Mouse (Mus musculus): Measurements from ENCODE around the gene Pjvk. TPM values are rescaled to one million over a fixed set of nuclear protein-coding genes. Genes with fewer than 3 reads are reported as not detected.
"Not testable (repeated sequence)": the region's sequence is repeated elsewhere in the genome, so short reads cannot be mapped to it uniquely, and the experiment has no call there.

The Pjvk gene
- total RNA-seq (2017) = not detected in 2 replicates

GRCm38 (mm10) chr2:76647883-76648570 is at the start of gene Pjvk, which contains the start of gene Prkra:
Gene Pjvk (plus strand): TSS chr2:76648476.
Gene Prkra (minus strand): TSS chr2:76648015.
- ATAC-seq (ENCODE audit: extremely low read depth, insufficient number of reproducible peaks, low FRiP score, poor library complexity, severe bottlenecking) = peak; percentile 91

GRCm38 (mm10) chr2:76599214-76599613 is 49.1 kb upstream of the Pjvk start:
- ATAC-seq (ENCODE audit: extremely low read depth, insufficient number of reproducible peaks, low FRiP score, poor library complexity, severe bottlenecking) = no peak

DNA sequence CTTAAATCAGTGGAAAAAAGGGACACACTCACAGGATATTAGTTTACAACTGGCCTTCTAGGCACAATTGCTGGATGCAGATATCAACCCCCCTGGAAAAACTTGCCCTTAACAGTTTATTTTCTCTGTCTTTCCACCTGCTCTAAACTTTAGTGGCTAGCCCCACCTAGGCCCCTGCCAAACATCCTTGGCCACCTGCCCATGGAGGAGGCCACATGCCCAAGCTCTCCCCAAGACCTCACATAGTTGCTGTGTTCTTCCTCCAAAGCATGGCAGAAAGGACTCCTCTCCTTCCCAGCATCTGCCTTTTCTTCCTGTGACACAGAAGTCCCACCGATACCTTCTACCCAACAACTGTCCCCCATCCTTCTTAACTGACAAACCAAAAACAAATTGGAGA is 46.0 kb upstream of the Pjvk start:
- ATAC-seq (ENCODE audit: extremely low read depth, insufficient number of reproducible peaks, low FRiP score, poor library complexity, severe bottlenecking) = no peak

DNA sequence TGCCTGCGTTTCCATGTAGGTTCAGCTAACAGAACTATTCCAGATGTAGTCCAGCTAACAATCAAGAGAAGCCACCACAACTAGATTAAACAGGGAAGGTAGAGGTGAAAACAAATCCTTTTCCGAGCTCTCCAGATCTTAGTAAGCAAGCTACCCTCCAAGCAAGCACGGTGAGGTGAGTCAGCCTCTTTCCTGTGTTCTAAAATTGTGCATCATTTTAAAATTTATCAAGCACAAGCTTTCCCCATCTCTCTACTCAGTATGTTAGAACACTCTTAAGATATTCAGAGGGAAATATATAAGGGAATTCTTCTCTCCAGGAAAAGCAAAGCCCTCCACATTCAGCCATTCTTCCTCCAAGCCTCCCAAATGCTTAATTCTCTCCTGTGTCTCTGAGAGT is 41.6 kb upstream of the Pjvk start:
- no peak for ATAC-seq (ENCODE audit: extremely low read depth, insufficient number of reproducible peaks, low FRiP score, poor library complexity, severe bottlenecking)

DNA sequence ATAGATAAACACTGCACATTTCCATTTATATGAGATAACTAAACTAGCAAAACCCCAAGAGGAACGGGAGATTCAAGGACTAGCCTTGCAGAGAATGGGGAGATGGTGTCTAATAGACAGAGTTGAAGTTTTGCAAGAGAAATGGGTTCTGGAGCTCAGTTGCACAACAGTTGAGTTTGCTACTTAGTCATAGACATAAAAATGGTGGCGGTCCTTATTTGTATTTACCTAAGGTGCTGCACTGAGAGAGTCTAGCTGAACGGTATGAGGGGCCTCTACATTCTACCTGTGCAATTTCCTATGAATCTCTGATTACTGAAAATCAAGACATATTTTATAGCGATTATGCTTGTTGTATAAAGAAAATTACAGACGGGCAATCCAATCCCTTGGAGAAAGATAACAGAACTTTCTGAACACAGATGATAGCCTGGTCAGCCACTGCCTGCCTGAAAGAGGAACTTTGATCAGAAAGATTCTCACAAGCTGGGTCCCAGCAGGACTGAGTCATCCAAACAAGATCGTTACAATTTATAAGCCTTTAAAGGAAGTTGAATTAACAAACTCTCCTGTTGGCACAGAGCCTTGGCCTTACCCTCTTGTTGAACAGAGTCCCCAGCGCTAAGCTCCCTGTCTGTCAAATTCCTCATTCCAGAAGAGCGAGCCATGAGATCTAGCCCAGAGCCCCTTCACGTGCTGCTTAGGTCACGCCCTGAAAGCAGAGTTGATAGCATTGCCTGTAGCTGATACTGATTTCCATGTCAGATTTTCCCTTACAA is 37.8 kb upstream of the Pjvk start:
- ATAC-seq (ENCODE audit: extremely low read depth, insufficient number of reproducible peaks, low FRiP score, poor library complexity, severe bottlenecking) = no peak

GRCm38 (mm10) chr2:76611996-76612395 is 36.3 kb upstream of the Pjvk start:
- no peak for ATAC-seq (ENCODE audit: extremely low read depth, insufficient number of reproducible peaks, low FRiP score, poor library complexity, severe bottlenecking)

DNA sequence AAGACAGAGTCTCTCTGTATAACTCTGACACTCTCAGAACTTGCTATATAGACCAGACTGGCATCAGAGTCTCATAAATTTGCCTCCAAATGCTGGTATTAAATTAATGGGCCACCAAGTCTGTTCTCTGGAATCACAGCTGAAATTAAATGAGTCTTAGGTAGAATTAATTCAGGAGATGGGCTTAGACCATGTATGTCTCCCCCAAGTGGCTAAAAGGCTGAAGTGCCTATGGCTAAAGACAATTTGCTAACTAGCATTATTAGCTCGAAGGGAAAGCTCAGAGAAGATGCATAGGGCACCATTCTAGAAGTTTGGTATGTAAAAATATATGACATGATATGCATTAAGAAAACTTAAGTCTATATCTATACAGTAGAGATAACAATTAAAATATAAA is 30.2 kb upstream of the Pjvk start:
- no peak for ATAC-seq (ENCODE audit: extremely low read depth, insufficient number of reproducible peaks, low FRiP score, poor library complexity, severe bottlenecking)

- ATAC-seq (ENCODE audit: extremely low read depth, insufficient number of reproducible peaks, low FRiP score, poor library complexity, severe bottlenecking) = no peak
These were observed 28.1 kb upstream of the Pjvk start for GRCm38 (mm10) chr2:76620188-76620587.

DNA sequence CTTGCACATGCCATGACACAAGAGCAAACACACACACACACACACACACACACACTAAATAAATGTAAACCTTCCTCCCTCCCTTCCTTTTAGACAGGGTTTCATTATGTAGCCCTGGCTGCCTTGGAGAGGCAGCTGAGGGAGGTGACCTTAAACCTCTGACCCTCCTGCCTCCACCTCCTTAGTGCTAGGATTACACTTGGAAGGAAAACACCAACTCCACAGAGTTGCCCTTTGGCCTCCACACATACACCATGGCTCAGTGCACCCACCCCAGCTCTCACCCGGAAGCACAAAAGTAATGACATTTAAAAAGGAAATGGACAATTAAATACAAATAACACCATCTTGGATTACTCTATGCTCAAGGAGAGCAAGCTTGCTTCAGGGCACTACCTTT is 26.6 kb upstream of the Pjvk start:
- ATAC-seq (ENCODE audit: extremely low read depth, insufficient number of reproducible peaks, low FRiP score, poor library complexity, severe bottlenecking) = no peak

DNA sequence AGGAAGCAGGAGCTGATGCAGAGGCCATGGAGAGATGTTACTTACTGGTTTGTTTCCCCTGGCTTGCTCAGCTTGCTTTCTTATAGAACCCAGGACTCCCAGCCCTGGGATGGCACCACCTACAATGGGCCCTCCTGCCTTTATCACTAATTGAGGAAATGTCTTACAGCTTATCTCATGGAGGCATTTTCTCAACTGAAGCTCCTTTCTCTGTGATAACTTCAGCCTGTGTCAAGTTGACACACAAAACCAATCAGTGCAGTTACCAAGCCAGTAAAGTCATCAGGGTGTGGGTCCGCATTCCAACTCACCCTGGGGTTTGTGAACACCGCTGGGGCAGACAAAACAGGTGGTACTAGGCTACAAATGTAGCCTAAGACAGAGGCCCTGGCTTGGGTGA is 26.0 kb upstream of the Pjvk start:
- not testable (repeated sequence) for ATAC-seq (ENCODE audit: extremely low read depth, insufficient number of reproducible peaks, low FRiP score, poor library complexity, severe bottlenecking)

DNA sequence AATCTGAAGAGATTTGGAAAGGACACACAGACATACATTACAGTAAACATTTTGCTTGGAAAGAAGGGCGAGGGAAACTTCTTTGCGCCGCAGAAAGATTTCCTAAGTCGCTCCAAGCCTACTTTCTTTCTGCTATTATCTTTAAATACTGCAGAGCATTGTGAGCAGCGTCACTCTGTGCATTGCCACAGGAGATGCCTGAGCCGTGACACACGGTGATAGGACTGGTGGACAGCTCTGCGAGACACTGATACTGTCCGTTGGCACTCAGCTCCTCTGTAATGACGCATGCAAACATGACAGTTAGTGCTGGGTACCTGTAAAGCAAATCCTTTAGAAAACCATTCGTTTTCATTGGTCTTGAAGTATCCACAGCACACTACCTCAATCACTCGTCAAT is 18.0 kb upstream of the Pjvk start:
- ATAC-seq (ENCODE audit: extremely low read depth, insufficient number of reproducible peaks, low FRiP score, poor library complexity, severe bottlenecking) = no peak

GRCm38 (mm10) chr2:76631600-76631999 is 16.7 kb upstream of the Pjvk start:
- no peak for ATAC-seq (ENCODE audit: extremely low read depth, insufficient number of reproducible peaks, low FRiP score, poor library complexity, severe bottlenecking)

GRCm38 (mm10) chr2:76639637-76640036 is 8.6 kb upstream of the Pjvk start:
- no peak for ATAC-seq (ENCODE audit: extremely low read depth, insufficient number of reproducible peaks, low FRiP score, poor library complexity, severe bottlenecking)

- ATAC-seq (ENCODE audit: extremely low read depth, insufficient number of reproducible peaks, low FRiP score, poor library complexity, severe bottlenecking) = no peak
These were observed 4.5 kb upstream of the Pjvk start for GRCm38 (mm10) chr2:76643801-76644200.

- ATAC-seq (ENCODE audit: extremely low read depth, insufficient number of reproducible peaks, low FRiP score, poor library complexity, severe bottlenecking) = peak; percentile 13; the same call in 1 of the 2 replicates
These were observed 821 bp upstream of the Pjvk start for GRCm38 (mm10) chr2:76647441-76647869.

GRCm38 (mm10) chr2:76648666-76649141 is 428 bp downstream of the Pjvk start:
- no peak for ATAC-seq (ENCODE audit: extremely low read depth, insufficient number of reproducible peaks, low FRiP score, poor library complexity, severe bottlenecking)

- ATAC-seq (ENCODE audit: extremely low read depth, insufficient number of reproducible peaks, low FRiP score, poor library complexity, severe bottlenecking) = no peak
These were observed 4.8 kb downstream of the Pjvk start for GRCm38 (mm10) chr2:76653070-76653469.

- ATAC-seq (ENCODE audit: extremely low read depth, insufficient number of reproducible peaks, low FRiP score, poor library complexity, severe bottlenecking) = no peak
These were observed 6.4 kb downstream of the Pjvk start for GRCm38 (mm10) chr2:76654646-76655045.

DNA sequence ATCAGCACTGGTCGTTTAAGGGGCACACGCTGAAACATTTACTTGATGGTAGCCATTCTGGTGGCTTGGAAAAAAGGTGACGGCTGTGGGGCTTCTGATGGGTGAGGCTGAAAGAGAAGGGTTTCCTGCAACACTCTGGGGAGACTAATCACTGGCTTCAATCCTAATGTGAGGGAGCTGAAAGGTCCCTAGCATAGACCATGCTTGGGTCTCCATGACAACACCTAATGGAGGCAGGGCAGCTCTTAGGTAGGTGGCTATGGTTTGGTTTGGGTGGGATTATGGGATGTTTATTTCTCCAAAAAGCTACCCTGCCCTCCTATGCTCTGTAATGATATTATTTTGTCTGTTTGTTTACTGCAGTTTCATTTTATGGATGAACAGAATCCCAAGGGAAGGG is 7.2 kb downstream of the Pjvk start:
- ATAC-seq (ENCODE audit: extremely low read depth, insufficient number of reproducible peaks, low FRiP score, poor library complexity, severe bottlenecking) = no peak

DNA sequence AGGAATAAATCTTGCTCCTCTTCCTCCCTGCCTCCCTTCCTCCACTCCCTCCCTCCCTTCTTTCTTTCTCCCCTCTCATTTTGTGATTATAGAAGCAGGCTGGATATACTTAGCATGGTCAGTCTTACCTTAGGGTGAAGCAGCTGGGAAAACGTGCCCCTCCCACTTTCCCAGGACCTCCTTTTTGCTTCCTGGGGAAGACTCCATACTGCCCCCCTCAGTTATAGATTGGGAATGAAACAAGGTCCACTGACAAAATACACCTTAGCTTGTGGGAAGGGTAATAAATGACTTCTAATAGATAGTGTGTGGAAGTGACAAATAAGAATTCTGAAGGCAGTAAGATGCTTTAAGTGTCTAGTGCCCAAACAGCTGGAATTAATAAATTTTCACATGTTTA is 7.7 kb downstream of the Pjvk start:
- no peak for ATAC-seq (ENCODE audit: extremely low read depth, insufficient number of reproducible peaks, low FRiP score, poor library complexity, severe bottlenecking)

Measured in neutrophil, adult 5-6 weeks (primary cell).